Mouse (Mus musculus): Measurements from ENCODE around the gene Mepce.

GRCm38 (mm10) chr5:137825030-137825429, 37.6 kb upstream of the Mepce start:
- no peak for TF ChIP-seq POLR2A (IDR thresholded peaks at IDR 0.05; ENCODE audit: extremely low read depth, insufficient read depth, low read length)
- TF ChIP-seq CTCF (IDR thresholded peaks at IDR 0.05; ENCODE audit: low read depth, low read length): no peak

Measured in liver, adult 2 months (tissue).